Mouse (Mus musculus): ENCODE measurements around the gene Fkbpl. TPM values are rescaled to one million over a fixed set of nuclear protein-coding genes. Genes with fewer than 3 reads are reported as not detected.

Fkbpl gene
- total and polyA plus RNA-seq, 2 experiments from 2014 or later: 6.1 to 10.4 TPM

- peak; percentile 100 for DNase-seq (ENCODE audit: low spot score)
- under 1% methylated on average over 35 of the region's 35 CpGs for WGBS
- Histone ChIP-seq H3K36me3 (ENCODE audit: insufficient read depth, low read length) (peaks cover 9% of the 10 kb centered on the region; the same call in 1 of the 2 replicates), H3K4me2 (ENCODE audit: low read depth, low read length) (peak within 1 kb of the TSS; percentile 78), H3K27me3 (ENCODE audit: insufficient read depth, low read length) (no peaks in the 10 kb centered on the region), H3K4me1 (ENCODE audit: insufficient read depth, low read length) (peaks cover 24% of the 10 kb centered on the region), H3K27ac (peak within 1 kb of the TSS; percentile 93), H3K4me3 (ENCODE audit: low read length) (peak within 1 kb of the TSS; percentile 77), H3K9me3 (ENCODE audit: low read length) (no peaks in the 10 kb centered on the region), H3K9ac (replicated peaks; ENCODE audit: low read length) (peak within 1 kb of the TSS; percentile 92)
- peak; percentile 92 for ATAC-seq
- no peak for TF ChIP-seq CTCF (IDR thresholded peaks at IDR 0.05; ENCODE audit: low read depth)
Measured at GRCm38 (mm10) chr17:34604061-34604508, 40.5 kb upstream of the Fkbpl start, which contains the start of gene Agpat1. Agpat1 (plus strand) TSS chr17:34604262.

DNA sequence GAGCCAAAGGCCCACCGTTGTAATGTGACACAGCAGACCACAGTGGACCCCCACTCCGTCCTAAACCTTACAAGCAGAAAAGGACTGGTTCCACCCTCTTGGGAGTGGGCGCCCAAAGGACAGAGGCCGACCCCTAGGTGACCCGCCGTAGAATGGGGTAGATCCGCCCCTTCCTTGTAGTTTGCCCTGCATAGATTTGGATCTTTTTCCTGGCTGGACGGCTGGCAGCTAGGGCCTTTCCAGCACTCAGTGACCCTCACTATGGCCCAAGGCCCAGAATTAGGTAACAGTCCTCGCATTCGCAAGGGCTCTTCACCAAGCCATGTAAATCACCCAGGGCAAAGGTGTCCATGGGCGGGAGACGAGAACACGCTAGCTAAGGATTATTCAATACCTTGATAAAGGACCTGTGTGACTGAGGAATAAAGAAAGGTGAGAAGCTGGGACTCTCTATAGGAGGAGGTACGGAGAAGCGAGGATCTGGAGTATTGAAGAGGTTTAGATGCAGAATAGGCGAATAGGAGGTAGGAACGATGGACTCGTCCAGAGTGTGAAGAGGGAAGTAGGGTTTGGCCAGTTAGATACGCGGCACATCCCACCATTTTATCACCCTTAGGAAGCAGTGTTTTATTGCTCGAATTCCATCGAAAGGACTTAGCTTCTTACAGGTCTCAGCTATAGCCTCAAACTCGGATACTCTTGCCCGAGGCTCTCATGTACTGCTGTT, 39.9 kb upstream of the Fkbpl start:
- H3K4me3 ChIP-seq (ENCODE audit: low read length): peak overlapping the region; percentile 77
- no peaks in the 10 kb centered on the region for H3K27me3 ChIP-seq (ENCODE audit: insufficient read depth, low read length)
- peak overlapping the region; percentile 72 for H3K4me2 ChIP-seq (ENCODE audit: low read depth, low read length)
- peak; percentile 18 for DNase-seq (ENCODE audit: low spot score)
- H3K27ac ChIP-seq: peak overlapping the region; percentile 93
- no peak for ATAC-seq
- 22% methylated on average over 24 of the region's 24 CpGs for WGBS
- TF ChIP-seq CTCF (IDR thresholded peaks at IDR 0.05; ENCODE audit: low read depth): no peak
- no peaks in the 10 kb centered on the region for H3K9me3 ChIP-seq (ENCODE audit: low read length)
- peaks cover 24% of the 10 kb centered on the region for H3K4me1 ChIP-seq (ENCODE audit: insufficient read depth, low read length)
- peaks cover 9% of the 10 kb centered on the region; the same call in 1 of the 2 replicates for H3K36me3 ChIP-seq (ENCODE audit: insufficient read depth, low read length)
- peak overlapping the region; percentile 92 for H3K9ac ChIP-seq (replicated peaks; ENCODE audit: low read length)

DNA sequence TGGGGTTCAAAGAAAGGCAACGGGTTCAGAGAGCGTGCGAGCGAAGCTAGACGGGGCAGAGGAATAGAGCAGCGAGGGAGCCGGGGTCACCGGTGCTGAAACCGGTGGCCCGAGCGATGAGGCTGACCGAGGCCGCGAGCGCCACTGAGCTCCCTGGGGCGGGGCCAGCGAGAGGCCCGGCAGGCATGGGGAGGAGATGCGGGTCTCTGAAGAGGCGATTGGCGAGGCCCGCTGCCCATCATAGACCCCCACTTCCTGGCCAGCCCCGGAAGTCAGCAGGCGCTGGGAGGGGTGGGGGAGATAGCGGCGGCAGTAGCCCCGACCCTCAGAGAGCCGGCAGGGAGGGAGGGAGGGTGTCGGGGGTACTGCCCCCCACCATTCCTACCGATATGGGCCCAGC, 39.0 kb upstream of the Fkbpl start:
- Histone ChIP-seq H3K4me3 (ENCODE audit: low read length) (peak overlapping the region; percentile 77), H3K36me3 (ENCODE audit: insufficient read depth, low read length) (peaks cover 3% of the 10 kb centered on the region; the same call in 1 of the 2 replicates), H3K27me3 (ENCODE audit: insufficient read depth, low read length) (no peaks in the 10 kb centered on the region), H3K4me2 (ENCODE audit: low read depth, low read length) (peak overlapping the region; percentile 72), H3K27ac (peak overlapping the region; percentile 93), H3K9ac (replicated peaks; ENCODE audit: low read length) (peak overlapping the region; percentile 92), H3K9me3 (ENCODE audit: low read length) (no peaks in the 10 kb centered on the region), H3K4me1 (ENCODE audit: insufficient read depth, low read length) (peaks cover 24% of the 10 kb centered on the region)
- ATAC-seq: peak; percentile 57
- TF ChIP-seq CTCF (IDR thresholded peaks at IDR 0.05; ENCODE audit: low read depth): no peak
- WGBS: under 1% methylated on average over 23 of the region's 30 CpGs
- peak; percentile 96 for DNase-seq (ENCODE audit: low spot score)

DNA sequence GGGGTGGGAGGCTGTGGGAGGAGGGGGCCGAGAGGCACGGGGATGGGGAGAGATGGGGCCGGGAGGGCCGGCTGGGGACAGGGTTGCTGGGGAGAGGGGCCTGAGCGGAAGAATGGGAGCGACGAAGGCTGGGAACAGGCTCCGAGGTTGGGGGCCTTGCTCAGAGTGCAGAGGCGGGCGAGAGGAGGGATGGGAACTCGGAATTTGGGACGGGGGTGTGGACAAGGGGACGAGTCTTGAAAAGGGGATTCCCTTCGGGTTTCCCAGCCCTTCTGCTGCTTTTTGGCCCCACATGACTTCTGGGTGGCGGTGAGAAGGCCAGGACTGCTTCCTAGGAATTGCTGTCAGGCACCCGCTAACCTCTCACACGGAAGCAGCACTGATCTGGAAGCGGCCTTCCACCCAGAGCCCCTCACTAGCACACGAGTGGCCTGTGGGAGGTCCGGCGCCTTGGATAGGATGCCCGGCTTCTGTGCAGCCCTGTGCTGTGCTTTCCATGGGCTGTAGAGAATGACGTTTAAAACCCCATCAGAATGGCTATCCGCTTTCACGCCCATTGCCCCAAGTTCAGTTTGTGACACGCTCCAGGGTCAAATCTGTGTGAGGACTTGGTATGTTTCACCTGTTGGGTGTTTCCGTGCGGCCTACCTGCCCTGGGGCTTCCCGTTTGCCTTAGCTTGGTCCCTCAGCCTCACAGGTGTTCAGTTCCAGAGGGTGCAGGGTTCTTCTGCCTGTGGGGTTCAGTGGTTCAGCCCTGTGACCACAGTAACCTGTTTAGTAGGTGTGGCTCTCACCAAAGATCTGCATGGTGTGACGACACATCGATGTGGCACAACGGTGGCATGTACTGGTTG, 38.2 kb upstream of the Fkbpl start:
- no peak for TF ChIP-seq CTCF (IDR thresholded peaks at IDR 0.05; ENCODE audit: low read depth)
- Histone ChIP-seq H3K4me1 (ENCODE audit: insufficient read depth, low read length) (peaks cover 24% of the 10 kb centered on the region), H3K9ac (replicated peaks; ENCODE audit: low read length) (peak overlapping the region; percentile 92), H3K4me3 (ENCODE audit: low read length) (peak overlapping the region; percentile 77), H3K27me3 (ENCODE audit: insufficient read depth, low read length) (no peaks in the 10 kb centered on the region), H3K4me2 (ENCODE audit: low read depth, low read length) (peak overlapping the region; percentile 72), H3K27ac (peak overlapping the region; percentile 93), H3K36me3 (ENCODE audit: insufficient read depth, low read length) (peaks cover 8% of the 10 kb centered on the region), H3K9me3 (ENCODE audit: low read length) (no peaks in the 10 kb centered on the region)
- ATAC-seq (no peak), DNase-seq (ENCODE audit: low spot score) (peak; percentile 15)
- WGBS: 15% methylated on average over 32 of the region's 32 CpGs

- Histone ChIP-seq H3K4me2 (ENCODE audit: low read depth, low read length) (no peak overlapping the region), H3K9me3 (ENCODE audit: low read length) (no peaks in the 10 kb centered on the region), H3K9ac (replicated peaks; ENCODE audit: low read length) (0 out of 2 replicates have a peak overlapping the region, but pooled peaks have one; percentile 6), H3K27ac (no peak overlapping the region), H3K36me3 (ENCODE audit: insufficient read depth, low read length) (peaks cover 24% of the 10 kb centered on the region), H3K27me3 (ENCODE audit: insufficient read depth, low read length) (no peaks in the 10 kb centered on the region), H3K4me3 (ENCODE audit: low read length) (no peak overlapping the region), H3K4me1 (ENCODE audit: insufficient read depth, low read length) (peaks cover 17% of the 10 kb centered on the region)
- no peak for DNase-seq (ENCODE audit: low spot score)
- TF ChIP-seq CTCF (IDR thresholded peaks at IDR 0.05; ENCODE audit: low read depth): no peak
- ATAC-seq: no peak
- WGBS: 74% methylated on average over 7 of the region's 7 CpGs
Measured at GRCm38 (mm10) chr17:34607997-34608396, 36.6 kb upstream of the Fkbpl start.

- ATAC-seq (no peak), DNase-seq (ENCODE audit: low spot score) (no peak)
- Histone ChIP-seq H3K27ac (no peak overlapping the region), H3K4me3 (ENCODE audit: low read length) (no peak overlapping the region), H3K36me3 (ENCODE audit: insufficient read depth, low read length) (peaks cover 33% of the 10 kb centered on the region), H3K4me2 (ENCODE audit: low read depth, low read length) (no peak overlapping the region), H3K27me3 (ENCODE audit: insufficient read depth, low read length) (no peaks in the 10 kb centered on the region), H3K4me1 (ENCODE audit: insufficient read depth, low read length) (peaks cover 7% of the 10 kb centered on the region; the same call in 1 of the 2 replicates), H3K9me3 (ENCODE audit: low read length) (no peaks in the 10 kb centered on the region), H3K9ac (replicated peaks; ENCODE audit: low read length) (no peak overlapping the region)
- no peak for TF ChIP-seq CTCF (IDR thresholded peaks at IDR 0.05; ENCODE audit: low read depth)
- 90% methylated on average over 8 of the region's 8 CpGs for WGBS
Measured at GRCm38 (mm10) chr17:34611050-34611449, 33.5 kb upstream of the Fkbpl start.

Data from hindbrain, postnatal 0 days (tissue).